Mouse (Mus musculus) heart, embryonic 12.5 days (tissue): ENCODE data around the gene Pltp. TPM values are rescaled to one million over a fixed set of nuclear protein-coding genes. Genes with fewer than 3 reads are reported as not detected.

ENCODE experiments used
- ATAC-seq: fragments of 200-750 bp; cut with Nextera tagmentation; 2 replicates; pipeline ENCODE4 v1.8.0; 2017; ENCODE audit warnings: moderate TSS enrichment, moderate library complexity; ENCODE audit not compliant: insufficient number of reproducible peaks, low FRiP score
- H3K27ac ChIP-seq: fragments of 300-500 bp; sonication (generic); 2 replicates; pipeline ENCODE4 v1.5.1; 2016; ENCODE audit warnings: mild to moderate bottlenecking, moderate library complexity; ENCODE audit not compliant: poor library complexity, severe bottlenecking
- H3K27me3 ChIP-seq: fragments of 300-500 bp; sonication (generic); replicated peaks from 2 replicates; pipeline ENCODE4 v1.6.1; 2016; ENCODE audit warnings: mild to moderate bottlenecking, moderate library complexity
- H3K36me3 ChIP-seq: fragments of 300-500 bp; sonication (generic); 2 replicates; pipeline ENCODE4 v1.6.1; 2016; ENCODE audit warnings: mild to moderate bottlenecking, moderate library complexity
- H3K4me1 ChIP-seq: fragments of 300-500 bp; sonication (generic); replicated peaks from 2 replicates; pipeline ENCODE4 v1.6.1; 2016; ENCODE audit warnings: mild to moderate bottlenecking
- H3K4me2 ChIP-seq: fragments of 300-500 bp; sonication (generic); 2 replicates; pipeline ENCODE4 v1.6.1; 2016; ENCODE audit warnings: mild to moderate bottlenecking, moderate library complexity
- H3K4me3 ChIP-seq: fragments of 300-500 bp; sonication (generic); 2 replicates; pipeline ENCODE4 v1.5.1; 2016; ENCODE audit warnings: mild to moderate bottlenecking
- H3K9ac ChIP-seq: fragments of 300-500 bp; sonication (generic); 2 replicates; pipeline ENCODE4 v1.6.1; 2016; ENCODE audit warnings: mild to moderate bottlenecking, moderate library complexity
- H3K9me3 ChIP-seq: fragments of 300-500 bp; sonication (generic); replicated peaks from 2 replicates; pipeline ENCODE4 v1.6.1; 2016; ENCODE audit warnings: mild to moderate bottlenecking, moderate library complexity
- whole genome bisulfite sequencing: fragments of 180-500 bp; shearing (Covaris S2); methylation state at CpG from one replicate; pipeline ENCODE4 v1.1.7; 2016; 5-methylcytosine and 5-hydroxymethylcytosine counted together
- polyA plus RNA-seq: library from polyadenylated mRNA; unstranded; fragments of >200 nt; fragmentation: Nextera tagmentation; extraction: Ambion mirVana; gene quantifications from 2 replicates; pipeline ENCODE4 v1.2.1, GENCODE M21; 2016

The Pltp gene
- polyA plus RNA-seq = 9.7 and 9.9 TPM in 2 replicates

- WGBS = under 1% methylated on average over 47 of the region's 47 CpGs
- Histone ChIP-seq H3K9ac (peak within 1 kb of the TSS; percentile 68), H3K4me1 (peaks cover 35% of the 10 kb centered on the region), H3K4me2 (peak within 1 kb of the TSS; percentile 98), H3K4me3 (peak within 1 kb of the TSS; percentile 57), H3K27me3 (peaks cover 68% of the 10 kb centered on the region), H3K27ac (no peak within 1 kb of the TSS), H3K9me3 (no peaks in the 10 kb centered on the region), H3K36me3 (no peaks in the 10 kb centered on the region)
- peak; percentile 58; the same call in 1 of the 2 replicates for ATAC-seq
Observed at GRCm38 (mm10) chr2:164857101-164857821, at the start of gene Pltp. Gene Pltp, minus strand, starts transcription at chr2:164857711.

GRCm38 (mm10) chr2:164906071-164906470 is 48.6 kb upstream of the Pltp start:
- Histone ChIP-seq H3K4me3 (no peak overlapping the region), H3K27me3 (no peaks in the 10 kb centered on the region), H3K4me2 (no peak overlapping the region), H3K9me3 (peaks cover 8% of the 10 kb centered on the region), H3K4me1 (peaks cover 14% of the 10 kb centered on the region), H3K36me3 (peaks cover 84% of the 10 kb centered on the region), H3K9ac (no peak overlapping the region), H3K27ac (no peak overlapping the region)
- 96% methylated on average over 4 of the region's 4 CpGs for WGBS
- no peak for ATAC-seq

DNA sequence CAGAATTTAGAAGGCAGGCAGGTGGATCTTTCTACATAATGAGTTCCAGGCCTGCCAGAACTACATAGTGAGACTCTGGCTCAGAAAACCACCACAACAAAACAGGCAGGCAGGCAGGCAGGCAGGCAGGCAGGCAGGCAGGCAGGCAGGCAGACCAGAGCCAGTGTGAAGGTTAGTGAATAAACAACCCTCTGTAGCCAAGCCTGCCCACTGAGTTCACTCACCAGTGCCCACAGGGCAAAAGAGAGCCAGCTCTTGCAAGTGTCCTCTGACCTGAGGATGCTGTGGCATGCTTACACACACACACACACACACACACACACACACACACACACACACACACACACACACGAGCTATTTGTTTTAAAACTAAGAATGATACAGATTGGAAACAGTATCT is 46.0 kb upstream of the Pltp start:
- Histone ChIP-seq H3K9me3 (peaks cover 8% of the 10 kb centered on the region), H3K27me3 (no peaks in the 10 kb centered on the region), H3K36me3 (peaks cover 100% of the 10 kb centered on the region), H3K27ac (no peak overlapping the region), H3K9ac (no peak overlapping the region), H3K4me2 (no peak overlapping the region), H3K4me1 (no peaks in the 10 kb centered on the region), H3K4me3 (no peak overlapping the region)
- WGBS = 67% methylated on average over 1 of the region's 1 CpGs
- no peak for ATAC-seq

- Histone ChIP-seq H3K4me1 (no peaks in the 10 kb centered on the region), H3K27ac (no peak overlapping the region), H3K9me3 (peaks cover 5% of the 10 kb centered on the region), H3K27me3 (no peaks in the 10 kb centered on the region), H3K4me2 (no peak overlapping the region), H3K9ac (no peak overlapping the region), H3K4me3 (no peak overlapping the region), H3K36me3 (peaks cover 99% of the 10 kb centered on the region)
- no peak for ATAC-seq
- WGBS = 90% methylated on average over 13 of the region's 13 CpGs
Observed at GRCm38 (mm10) chr2:164901380-164901779, 43.9 kb upstream of the Pltp start.

- Histone ChIP-seq H3K9me3 (peaks cover 7% of the 10 kb centered on the region; the same call in 1 of the 2 replicates), H3K9ac (no peak overlapping the region), H3K4me3 (no peak overlapping the region), H3K4me1 (no peaks in the 10 kb centered on the region), H3K27ac (no peak overlapping the region), H3K4me2 (no peak overlapping the region), H3K36me3 (peaks cover 99% of the 10 kb centered on the region), H3K27me3 (no peaks in the 10 kb centered on the region)
- 93% methylated on average over 16 of the region's 16 CpGs for WGBS
- no peak for ATAC-seq
Observed at GRCm38 (mm10) chr2:164899723-164900459, 42.4 kb upstream of the Pltp start.

- H3K9ac ChIP-seq = no peak overlapping the region
- no peaks in the 10 kb centered on the region for H3K4me1 ChIP-seq
- no peak for ATAC-seq
- no peak overlapping the region for H3K4me3 ChIP-seq
- H3K9me3 ChIP-seq = peaks cover 7% of the 10 kb centered on the region; the same call in 1 of the 2 replicates
- 92% methylated on average over 15 of the region's 15 CpGs for WGBS
- no peaks in the 10 kb centered on the region for H3K27me3 ChIP-seq
- no peak overlapping the region for H3K27ac ChIP-seq
- H3K4me2 ChIP-seq = no peak overlapping the region
- peaks cover 99% of the 10 kb centered on the region for H3K36me3 ChIP-seq
Observed at GRCm38 (mm10) chr2:164899034-164899433, 41.5 kb upstream of the Pltp start.

GRCm38 (mm10) chr2:164898008-164898407 is 40.5 kb upstream of the Pltp start:
- Histone ChIP-seq H3K4me3 (no peak overlapping the region), H3K9me3 (peaks cover 7% of the 10 kb centered on the region; the same call in 1 of the 2 replicates), H3K27ac (no peak overlapping the region), H3K4me1 (no peaks in the 10 kb centered on the region), H3K9ac (no peak overlapping the region), H3K27me3 (no peaks in the 10 kb centered on the region), H3K4me2 (no peak overlapping the region), H3K36me3 (peaks cover 99% of the 10 kb centered on the region)
- ATAC-seq = no peak
- 94% methylated on average over 7 of the region's 7 CpGs for whole genome bisulfite sequencing

GRCm38 (mm10) chr2:164895885-164896284 is 38.4 kb upstream of the Pltp start:
- no peaks in the 10 kb centered on the region for H3K4me1 ChIP-seq
- H3K9ac ChIP-seq = no peak overlapping the region
- H3K9me3 ChIP-seq = peaks cover 7% of the 10 kb centered on the region; the same call in 1 of the 2 replicates
- 90% methylated on average over 6 of the region's 6 CpGs for WGBS
- no peak for ATAC-seq
- no peak overlapping the region for H3K27ac ChIP-seq
- peaks cover 99% of the 10 kb centered on the region for H3K36me3 ChIP-seq
- H3K4me2 ChIP-seq = no peak overlapping the region
- H3K4me3 ChIP-seq = no peak overlapping the region
- no peaks in the 10 kb centered on the region for H3K27me3 ChIP-seq

DNA sequence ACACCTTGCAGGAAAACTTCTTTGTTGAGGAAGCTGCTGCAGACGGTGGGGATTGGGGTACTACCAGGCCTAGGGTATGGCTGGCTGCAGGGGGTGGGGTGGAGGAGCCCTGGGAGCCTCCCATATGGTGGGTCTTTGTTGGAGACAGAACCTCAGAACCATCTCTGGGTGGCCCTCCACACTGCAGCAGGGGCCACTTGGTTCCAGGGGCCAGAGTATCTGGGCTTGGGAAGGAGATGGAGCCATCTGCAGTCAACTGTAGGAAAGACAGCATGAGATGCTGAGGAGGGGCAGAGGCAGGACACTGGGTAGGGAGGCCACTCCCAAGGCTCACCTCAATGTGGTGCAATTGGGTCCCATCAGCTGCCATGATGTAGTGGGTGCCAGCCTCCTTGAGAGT is 37.1 kb upstream of the Pltp start:
- H3K9me3 ChIP-seq = peaks cover 7% of the 10 kb centered on the region; the same call in 1 of the 2 replicates
- no peak overlapping the region for H3K27ac ChIP-seq
- H3K4me3 ChIP-seq = no peak overlapping the region
- H3K36me3 ChIP-seq = peaks cover 99% of the 10 kb centered on the region
- no peak overlapping the region for H3K4me2 ChIP-seq
- no peak overlapping the region for H3K9ac ChIP-seq
- ATAC-seq = no peak
- no peaks in the 10 kb centered on the region for H3K27me3 ChIP-seq
- 77% methylated on average over 1 of the region's 1 CpGs for WGBS
- H3K4me1 ChIP-seq = no peaks in the 10 kb centered on the region

DNA sequence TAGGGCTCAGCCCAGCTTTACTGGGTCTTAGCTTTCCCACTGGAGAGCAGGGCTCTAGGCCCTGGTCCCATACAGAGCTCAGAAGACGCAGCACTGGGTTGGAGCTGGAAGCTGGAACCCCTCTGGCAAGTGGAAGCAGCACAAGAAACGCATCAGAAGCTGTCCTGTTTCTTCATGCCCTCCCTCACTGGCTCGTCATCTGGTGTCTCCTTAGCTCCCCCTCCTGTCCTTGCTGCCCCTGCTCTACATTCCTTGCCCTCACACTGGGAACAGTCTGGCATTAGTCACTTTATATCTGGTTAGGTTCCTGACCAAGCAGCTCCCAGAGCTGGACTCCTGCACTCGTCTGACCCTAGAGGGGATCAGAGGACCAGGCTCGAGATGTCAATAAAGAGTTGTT is 36.5 kb upstream of the Pltp start:
- H3K4me2 ChIP-seq = no peak overlapping the region
- 62% methylated on average over 5 of the region's 5 CpGs for WGBS
- no peaks in the 10 kb centered on the region for H3K4me1 ChIP-seq
- no peak overlapping the region for H3K4me3 ChIP-seq
- no peaks in the 10 kb centered on the region for H3K27me3 ChIP-seq
- H3K9me3 ChIP-seq = peaks cover 7% of the 10 kb centered on the region; the same call in 1 of the 2 replicates
- peaks cover 99% of the 10 kb centered on the region for H3K36me3 ChIP-seq
- ATAC-seq = no peak
- no peak overlapping the region for H3K27ac ChIP-seq
- H3K9ac ChIP-seq = no peak overlapping the region

DNA sequence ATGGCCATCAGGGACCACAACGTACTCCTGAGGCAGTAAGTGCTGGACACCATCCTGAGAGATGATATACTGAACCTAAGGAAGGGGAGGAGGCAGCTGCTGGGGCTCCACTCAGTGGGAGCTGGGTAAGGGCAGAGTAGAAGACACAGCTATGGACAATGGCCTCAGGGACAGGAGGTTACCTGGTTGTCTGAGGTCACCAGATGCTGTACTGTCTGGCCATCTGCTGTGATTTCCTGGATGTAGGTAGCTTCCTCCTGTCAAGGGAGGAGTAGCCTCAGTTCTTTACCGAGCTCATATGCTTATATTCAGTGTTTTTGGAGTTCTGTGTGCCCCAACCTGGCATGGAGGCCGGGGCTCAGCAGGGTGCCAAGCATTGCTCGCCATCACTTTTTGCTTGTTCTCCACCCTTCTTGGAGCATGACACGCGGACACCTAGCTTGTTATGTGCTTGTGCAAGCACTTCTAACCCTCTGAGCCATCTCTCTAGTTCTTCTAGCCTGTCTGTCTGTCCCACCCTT is 35.2 kb upstream of the Pltp start:
- H3K9ac ChIP-seq = no peak overlapping the region
- peaks cover 7% of the 10 kb centered on the region; the same call in 1 of the 2 replicates for H3K9me3 ChIP-seq
- H3K27ac ChIP-seq = no peak overlapping the region
- no peak for ATAC-seq
- WGBS = 87% methylated on average over 6 of the region's 6 CpGs
- no peaks in the 10 kb centered on the region for H3K27me3 ChIP-seq
- H3K4me1 ChIP-seq = no peaks in the 10 kb centered on the region
- no peak overlapping the region for H3K4me3 ChIP-seq
- H3K4me2 ChIP-seq = no peak overlapping the region
- peaks cover 99% of the 10 kb centered on the region for H3K36me3 ChIP-seq
